Mouse (Mus musculus): Measurements from ENCODE around the gene Rgs6. TPM values are rescaled to one million over a fixed set of nuclear protein-coding genes. Genes with fewer than 3 reads are reported as not detected.

The Rgs6 gene
- polyA plus RNA-seq, 1 experiment from 2014 or later = 8.6 TPM

DNA sequence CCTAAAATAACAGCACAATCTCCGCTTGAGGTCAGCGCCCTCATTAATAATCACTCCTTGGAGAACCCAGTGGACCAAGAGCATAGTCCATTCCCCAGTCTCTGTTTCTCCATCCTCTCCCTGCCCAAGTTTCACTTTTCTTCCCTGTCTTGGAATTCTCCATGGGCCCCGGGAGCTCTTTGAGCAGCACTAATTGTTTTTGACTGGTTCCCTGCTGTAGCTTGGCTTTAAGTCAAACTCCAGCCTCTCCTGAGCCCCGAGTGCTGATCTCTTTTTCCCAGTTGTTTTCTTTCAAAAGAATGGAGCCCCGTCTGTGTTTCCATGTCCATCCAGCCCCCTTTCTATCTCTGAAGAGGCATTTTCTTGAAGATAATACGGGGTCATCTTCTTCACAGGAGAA lies 12.3 kb downstream of the Rgs6 start:
- Histone ChIP-seq H3K4me2 (no peak overlapping the region), H3K9me3 (no peaks in the 10 kb centered on the region), H3K27ac (replicated peaks) (no peak overlapping the region), H3K9ac (no peak overlapping the region), H3K4me1 (replicated peaks) (no peaks in the 10 kb centered on the region), H3K36me3 (no peaks in the 10 kb centered on the region), H3K27me3 (no peaks in the 10 kb centered on the region), H3K4me3 (no peak overlapping the region)
- 41% methylated on average over 6 of the region's 6 CpGs for WGBS
- ATAC-seq (ENCODE audit: low FRiP score, low read depth) = no peak

DNA sequence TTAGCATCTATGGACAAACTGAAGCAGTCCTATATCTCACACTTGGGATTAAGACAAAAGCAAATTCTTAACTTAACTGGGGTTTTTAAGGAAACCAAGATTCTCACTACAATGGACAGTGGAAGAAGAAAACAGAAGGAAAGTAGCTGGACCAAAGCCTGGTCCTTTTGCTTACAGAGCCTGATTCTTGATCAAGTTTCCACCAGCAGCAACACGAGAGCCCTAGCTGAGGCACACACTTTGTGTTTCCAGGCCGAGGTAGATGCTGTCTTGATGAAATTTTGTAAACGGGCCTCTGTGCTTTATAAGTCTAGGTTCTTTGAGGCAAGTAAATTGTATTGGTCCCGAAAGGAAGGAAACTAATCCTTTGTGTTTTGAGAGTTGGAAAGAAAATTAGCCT lies 14.7 kb downstream of the Rgs6 start:
- no peak overlapping the region for H3K9ac ChIP-seq
- H3K36me3 ChIP-seq = no peaks in the 10 kb centered on the region
- no peaks in the 10 kb centered on the region for H3K9me3 ChIP-seq
- H3K4me3 ChIP-seq = no peak overlapping the region
- H3K27ac ChIP-seq (replicated peaks) = no peak overlapping the region
- no peak overlapping the region for H3K4me2 ChIP-seq
- 66% methylated on average over 4 of the region's 4 CpGs for WGBS
- H3K27me3 ChIP-seq = no peaks in the 10 kb centered on the region
- H3K4me1 ChIP-seq (replicated peaks) = no peaks in the 10 kb centered on the region
- no peak for ATAC-seq (ENCODE audit: low FRiP score, low read depth)

DNA sequence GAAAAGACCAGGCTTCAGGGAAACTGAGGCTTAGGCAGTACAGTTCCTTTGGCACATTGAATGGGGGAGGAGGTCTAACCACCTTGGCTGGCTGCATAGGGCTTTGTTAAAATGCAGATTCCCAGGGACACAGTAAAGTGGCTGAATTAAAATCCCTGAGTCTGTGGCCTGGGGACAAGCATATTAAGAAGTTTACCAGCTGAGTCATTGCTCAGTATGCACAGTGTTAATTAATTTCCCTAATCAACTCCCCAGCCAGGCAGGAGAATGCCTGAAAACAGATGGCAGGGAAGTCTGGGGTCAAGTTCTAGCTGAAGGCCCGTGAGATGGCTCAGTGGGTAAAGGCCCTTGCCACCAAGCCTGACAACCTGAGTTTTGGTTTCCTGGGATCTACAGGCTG lies 15.2 kb downstream of the Rgs6 start:
- Histone ChIP-seq H3K4me3 (no peak overlapping the region), H3K4me2 (no peak overlapping the region), H3K9ac (no peak overlapping the region), H3K4me1 (replicated peaks) (no peaks in the 10 kb centered on the region), H3K27me3 (no peaks in the 10 kb centered on the region), H3K27ac (replicated peaks) (no peak overlapping the region), H3K9me3 (no peaks in the 10 kb centered on the region), H3K36me3 (no peaks in the 10 kb centered on the region)
- 31% methylated on average over 1 of the region's 1 CpGs for WGBS
- no peak for ATAC-seq (ENCODE audit: low FRiP score, low read depth)

DNA sequence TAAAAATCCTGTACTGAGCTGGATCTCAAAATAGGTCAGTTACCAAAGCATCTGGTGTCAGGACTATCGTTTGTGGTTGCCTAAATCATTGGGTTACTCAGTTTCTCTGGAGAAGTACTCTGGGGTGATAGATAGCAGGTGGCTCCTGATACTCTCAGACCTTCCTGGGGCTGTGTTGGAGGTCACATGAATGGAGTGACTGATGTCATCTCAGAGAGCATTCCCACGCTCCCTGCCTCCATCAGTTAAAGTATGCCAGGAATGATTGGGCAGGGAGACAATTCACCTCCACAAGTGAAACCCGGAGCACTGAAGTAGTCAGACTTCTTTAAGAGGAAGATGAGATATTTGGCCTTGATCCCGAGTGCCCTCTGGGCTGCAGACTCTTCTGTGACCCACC lies 15.9 kb downstream of the Rgs6 start:
- 80% methylated on average over 4 of the region's 4 CpGs for WGBS
- Histone ChIP-seq H3K4me2 (no peak overlapping the region), H3K9ac (no peak overlapping the region), H3K9me3 (no peaks in the 10 kb centered on the region), H3K27ac (replicated peaks) (no peak overlapping the region), H3K27me3 (no peaks in the 10 kb centered on the region), H3K4me3 (no peak overlapping the region), H3K36me3 (no peaks in the 10 kb centered on the region), H3K4me1 (replicated peaks) (no peaks in the 10 kb centered on the region)
- no peak for ATAC-seq (ENCODE audit: low FRiP score, low read depth)

DNA sequence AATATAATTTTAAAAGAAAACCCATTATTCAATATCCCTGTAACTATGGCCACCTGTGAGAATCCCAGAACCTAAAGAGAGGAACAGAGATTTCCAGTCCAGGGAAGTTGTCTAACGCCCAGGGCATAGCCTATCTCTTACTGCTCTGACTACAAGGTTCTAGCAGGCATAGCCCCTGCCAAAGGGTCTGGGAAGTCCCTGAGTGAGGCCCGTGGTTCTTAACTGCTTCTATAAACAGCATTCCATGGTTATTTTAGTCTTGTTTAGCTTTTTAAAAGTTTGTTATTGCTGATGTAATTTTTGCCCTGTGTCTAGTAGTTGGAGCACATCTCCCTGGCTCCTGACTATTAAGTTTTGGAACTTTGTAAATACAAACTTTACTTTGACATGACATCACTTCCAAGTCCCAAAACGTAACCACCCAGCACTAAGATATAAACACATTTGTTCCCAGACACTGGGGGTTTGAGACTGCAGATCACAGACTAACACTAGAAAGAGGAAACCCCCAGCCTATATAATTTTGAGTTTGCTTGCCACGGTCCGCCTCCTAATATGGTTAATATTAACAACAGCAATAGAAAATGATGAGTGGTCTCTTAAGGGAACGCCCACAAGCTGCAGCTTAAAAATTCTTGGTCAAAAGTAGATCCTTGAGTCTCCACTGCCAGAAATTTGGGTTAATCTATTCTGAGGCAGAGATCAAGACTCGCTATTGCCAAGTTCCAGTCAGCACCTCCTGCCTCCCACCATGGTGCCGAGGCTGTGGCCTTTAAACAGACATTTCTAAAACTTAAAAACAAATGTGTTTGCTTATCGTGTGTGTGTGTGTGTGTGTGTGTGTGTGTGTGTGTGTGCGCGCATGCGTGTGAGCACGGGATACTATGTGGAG lies 24.9 kb downstream of the Rgs6 start:
- Histone ChIP-seq H3K9ac (no peak overlapping the region), H3K9me3 (no peaks in the 10 kb centered on the region), H3K27me3 (peaks cover 11% of the 10 kb centered on the region), H3K4me2 (no peak overlapping the region), H3K27ac (replicated peaks) (no peak overlapping the region), H3K36me3 (no peaks in the 10 kb centered on the region), H3K4me3 (no peak overlapping the region), H3K4me1 (replicated peaks) (peaks cover 11% of the 10 kb centered on the region)
- WGBS = 89% methylated on average over 13 of the region's 13 CpGs
- no peak for ATAC-seq (ENCODE audit: low FRiP score, low read depth)

DNA sequence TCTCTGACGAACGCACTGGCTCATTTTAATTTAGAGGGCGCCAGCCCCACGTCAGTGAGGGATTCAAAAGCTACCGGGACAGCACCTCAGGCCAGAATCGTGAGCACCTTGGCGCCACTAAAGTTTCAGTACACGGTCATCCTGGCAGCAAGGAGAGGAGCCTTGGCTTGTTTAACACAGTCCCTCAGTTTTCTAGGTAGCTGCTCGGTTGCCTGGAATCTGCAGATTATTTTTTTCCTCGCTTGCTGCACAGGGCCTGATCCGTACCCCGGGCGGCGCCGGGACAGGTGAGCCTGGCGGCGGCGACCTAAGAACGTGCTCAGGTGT lies 28.4 kb downstream of the Rgs6 start:
- Histone ChIP-seq H3K9ac (peak overlapping the region; percentile 44), H3K27me3 (peaks cover 28% of the 10 kb centered on the region), H3K9me3 (no peaks in the 10 kb centered on the region), H3K4me2 (peak overlapping the region; percentile 77), H3K4me1 (replicated peaks) (peaks cover 11% of the 10 kb centered on the region), H3K27ac (replicated peaks) (no peak overlapping the region), H3K4me3 (peak overlapping the region; percentile 53), H3K36me3 (no peaks in the 10 kb centered on the region)
- WGBS = 2% methylated on average over 19 of the region's 19 CpGs
- no peak; the same call in none of the 2 replicates for ATAC-seq (ENCODE audit: low FRiP score, low read depth)

DNA sequence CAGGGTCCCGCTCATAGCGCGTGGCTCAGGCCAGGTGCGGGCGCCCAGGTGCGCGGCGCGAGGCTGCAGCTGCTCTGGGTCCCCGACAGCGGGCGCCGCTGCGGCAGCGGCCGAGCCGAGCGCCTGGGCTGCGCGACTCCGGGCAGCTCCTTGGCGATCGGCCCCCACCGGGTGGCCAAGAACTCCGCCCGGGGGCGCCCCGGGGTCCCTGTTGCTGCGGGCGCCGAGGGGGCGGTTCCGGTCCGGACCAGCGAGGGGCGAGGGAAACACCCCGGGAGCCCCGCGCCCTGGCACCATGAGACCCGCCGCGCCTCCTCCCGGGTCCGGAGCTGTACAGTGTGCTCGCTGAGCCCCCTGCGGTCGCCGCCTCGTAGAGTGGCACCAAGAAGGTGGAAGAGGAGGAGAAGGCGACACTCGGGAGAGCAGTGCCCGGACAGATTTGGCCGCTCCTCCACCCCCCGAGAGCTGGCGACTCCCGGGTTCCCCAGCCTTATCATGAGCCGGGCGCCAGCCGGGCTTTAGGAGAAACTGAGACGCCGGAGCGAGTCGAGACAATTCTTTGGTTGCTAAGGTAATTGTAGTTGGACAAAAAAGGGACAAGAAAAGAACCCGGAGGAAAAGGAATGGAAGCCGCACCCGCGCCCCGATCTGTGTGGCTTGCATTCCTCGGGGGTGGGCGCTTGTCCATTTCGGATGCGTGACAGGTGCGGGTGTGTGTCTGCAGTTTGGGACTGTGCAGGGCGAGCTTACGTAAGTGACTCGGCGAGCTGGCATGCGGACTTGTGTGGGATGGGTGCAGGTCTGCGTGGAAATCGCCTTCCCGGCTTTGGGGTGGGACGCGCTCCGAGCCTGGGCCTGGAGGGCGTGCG lies 29.0 kb downstream of the Rgs6 start:
- H3K9me3 ChIP-seq = no peaks in the 10 kb centered on the region
- no peaks in the 10 kb centered on the region for H3K36me3 ChIP-seq
- no peak overlapping the region for H3K27ac ChIP-seq (replicated peaks)
- H3K4me1 ChIP-seq (replicated peaks) = peaks cover 11% of the 10 kb centered on the region
- peak overlapping the region; percentile 77 for H3K4me2 ChIP-seq
- under 1% methylated on average over 86 of the region's 86 CpGs for WGBS
- peak overlapping the region; percentile 44 for H3K9ac ChIP-seq
- peaks cover 29% of the 10 kb centered on the region for H3K27me3 ChIP-seq
- peak; percentile 87 for ATAC-seq (ENCODE audit: low FRiP score, low read depth)
- H3K4me3 ChIP-seq = peak overlapping the region; percentile 53

DNA sequence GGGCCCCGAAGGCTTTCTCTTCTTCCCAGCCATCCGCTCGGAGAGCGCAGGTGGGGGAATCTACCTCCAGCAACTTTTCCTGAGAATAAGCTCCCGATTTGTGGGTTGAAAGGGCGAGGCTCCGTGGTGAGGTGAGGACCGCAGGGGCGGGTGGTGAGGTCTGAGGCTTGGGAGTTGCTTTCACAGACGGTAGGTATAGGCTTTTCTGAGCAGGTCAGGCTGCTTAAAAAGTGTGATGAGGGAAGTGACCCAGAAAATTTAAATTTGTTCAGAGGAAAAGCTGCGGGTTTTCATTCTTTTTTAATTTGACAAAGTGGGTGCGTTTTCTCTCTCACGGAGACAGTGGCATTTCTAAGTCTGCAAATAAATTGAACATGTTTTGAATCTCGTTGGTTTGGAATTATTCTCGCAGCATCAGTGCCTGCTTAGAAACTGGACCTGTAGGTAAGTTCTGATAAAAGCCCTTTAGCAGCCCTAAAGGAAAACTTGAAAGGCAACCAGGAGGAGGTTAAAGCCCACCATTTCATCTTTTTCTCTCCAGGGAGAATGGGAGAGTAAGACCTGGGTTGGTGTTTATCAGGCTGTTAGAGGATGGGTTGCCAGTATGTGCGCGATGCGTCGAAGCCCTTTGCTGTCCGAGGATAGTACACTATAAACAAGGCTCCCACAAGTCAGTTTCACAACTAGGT lies 29.7 kb downstream of the Rgs6 start:
- Histone ChIP-seq H3K9me3 (no peaks in the 10 kb centered on the region), H3K27me3 (peaks cover 29% of the 10 kb centered on the region), H3K4me3 (peak overlapping the region; percentile 53), H3K4me1 (replicated peaks) (peaks cover 11% of the 10 kb centered on the region), H3K4me2 (peak overlapping the region; percentile 77), H3K36me3 (no peaks in the 10 kb centered on the region), H3K9ac (peak overlapping the region; percentile 44), H3K27ac (replicated peaks) (no peak overlapping the region)
- WGBS = 20% methylated on average over 20 of the region's 20 CpGs
- ATAC-seq (ENCODE audit: low FRiP score, low read depth) = no peak

DNA sequence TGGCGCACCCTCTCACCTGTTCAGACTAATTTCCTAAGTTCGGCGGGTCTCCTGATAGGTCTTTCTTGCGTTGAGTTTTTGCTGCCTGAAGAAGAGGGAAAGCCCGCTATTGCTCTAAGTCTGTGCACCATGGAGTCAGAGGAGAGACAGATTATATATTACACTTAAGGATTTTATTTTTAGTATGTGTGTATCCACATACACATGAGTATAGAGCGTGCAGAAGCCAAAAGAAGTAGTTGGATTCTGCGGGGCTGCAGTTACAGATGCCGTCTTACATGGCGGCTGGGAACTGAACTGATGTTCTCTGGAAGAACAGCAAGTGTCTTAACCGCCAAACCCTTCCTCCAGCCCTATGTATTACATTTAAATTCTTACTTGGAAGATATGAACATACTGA lies 52.3 kb downstream of the Rgs6 start:
- H3K27ac ChIP-seq (replicated peaks) = no peak overlapping the region
- no peaks in the 10 kb centered on the region for H3K4me1 ChIP-seq (replicated peaks)
- no peak overlapping the region for H3K9ac ChIP-seq
- H3K9me3 ChIP-seq = no peaks in the 10 kb centered on the region
- H3K27me3 ChIP-seq = no peaks in the 10 kb centered on the region
- H3K4me3 ChIP-seq = no peak overlapping the region
- ATAC-seq (ENCODE audit: low FRiP score, low read depth) = no peak
- H3K36me3 ChIP-seq = no peaks in the 10 kb centered on the region
- no peak overlapping the region for H3K4me2 ChIP-seq
- WGBS = 94% methylated on average over 10 of the region's 10 CpGs

DNA sequence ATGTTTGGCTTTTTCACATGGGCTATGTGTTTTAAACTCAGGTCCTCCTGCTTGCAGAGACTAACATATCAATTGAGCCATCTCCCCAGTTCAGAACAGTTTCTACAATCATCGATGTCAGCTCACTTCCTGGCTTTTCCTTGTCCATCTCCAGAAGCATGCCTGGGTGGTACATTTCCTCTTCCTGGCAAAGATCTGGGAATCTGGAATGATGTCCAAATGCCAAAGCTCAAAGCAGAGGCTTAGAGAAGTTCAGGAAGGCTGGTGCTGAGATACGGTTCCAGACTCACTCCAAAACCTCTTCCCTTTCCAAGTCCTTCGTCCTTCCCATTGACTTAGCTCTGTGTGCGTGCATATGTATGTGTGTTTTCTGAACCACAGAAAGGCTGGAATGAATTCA lies 59.8 kb downstream of the Rgs6 start:
- no peak overlapping the region for H3K4me2 ChIP-seq
- H3K27ac ChIP-seq (replicated peaks) = no peak overlapping the region
- no peak overlapping the region for H3K4me3 ChIP-seq
- H3K9me3 ChIP-seq = no peaks in the 10 kb centered on the region
- 94% methylated on average over 4 of the region's 4 CpGs for WGBS
- no peak overlapping the region for H3K9ac ChIP-seq
- no peaks in the 10 kb centered on the region for H3K27me3 ChIP-seq
- no peak for ATAC-seq (ENCODE audit: low FRiP score, low read depth)
- H3K4me1 ChIP-seq (replicated peaks) = no peaks in the 10 kb centered on the region
- H3K36me3 ChIP-seq = no peaks in the 10 kb centered on the region

DNA sequence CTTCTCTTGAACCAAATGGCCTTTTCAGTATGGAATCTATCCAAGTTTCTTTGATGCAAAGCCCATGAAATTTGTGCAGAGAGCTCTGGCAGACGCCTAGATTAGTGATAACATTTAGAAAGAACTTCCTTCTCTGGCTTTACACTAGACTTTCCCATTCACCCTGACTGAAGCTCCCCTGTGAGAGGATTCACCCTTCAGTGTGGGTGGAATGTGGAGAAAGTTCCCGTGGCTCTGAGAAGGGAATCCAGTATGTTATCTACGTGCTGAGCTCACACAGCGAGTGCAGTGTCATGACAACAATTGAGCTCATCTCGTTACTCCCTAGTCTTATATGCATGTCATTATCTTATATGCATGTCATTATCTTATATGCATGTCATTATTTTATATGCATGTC lies 61.9 kb downstream of the Rgs6 start:
- WGBS = 54% methylated on average over 5 of the region's 5 CpGs
- no peak for ATAC-seq (ENCODE audit: low FRiP score, low read depth)

DNA sequence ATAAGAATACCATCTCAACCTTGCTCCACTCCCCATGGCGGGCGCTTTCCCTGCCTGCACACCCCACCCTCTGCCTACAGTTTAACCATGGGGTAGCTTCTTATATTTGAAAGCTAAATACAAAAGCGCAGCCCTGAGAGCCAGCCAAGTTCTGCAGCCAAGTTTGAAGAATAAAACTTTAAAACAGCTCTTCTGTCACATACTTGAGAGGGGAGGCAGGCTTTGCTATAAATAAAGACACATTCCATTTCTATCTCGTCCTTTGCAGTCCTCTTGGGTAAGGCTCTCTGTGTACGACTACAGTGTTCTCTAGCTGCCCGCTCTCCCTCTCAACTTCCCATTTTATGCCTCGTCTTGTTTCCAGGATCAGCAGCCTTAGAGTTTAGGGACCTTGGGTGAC lies 76.5 kb downstream of the Rgs6 start:
- no peak overlapping the region for H3K27ac ChIP-seq (replicated peaks)
- no peaks in the 10 kb centered on the region for H3K36me3 ChIP-seq
- no peak overlapping the region for H3K4me3 ChIP-seq
- no peak overlapping the region for H3K4me2 ChIP-seq
- ATAC-seq (ENCODE audit: low FRiP score, low read depth) = no peak
- H3K9me3 ChIP-seq = no peaks in the 10 kb centered on the region
- no peaks in the 10 kb centered on the region for H3K4me1 ChIP-seq (replicated peaks)
- no peak overlapping the region for H3K9ac ChIP-seq
- H3K27me3 ChIP-seq = no peaks in the 10 kb centered on the region
- 68% methylated on average over 7 of the region's 7 CpGs for WGBS

More for the DNA sequence above, 61.9 kb downstream of the Rgs6 start:
- no peaks in the 10 kb centered on the region for H3K4me1 ChIP-seq (replicated peaks)
- no peak overlapping the region for H3K27ac ChIP-seq (replicated peaks)
- H3K4me2 ChIP-seq = no peak overlapping the region
- no peak overlapping the region for H3K4me3 ChIP-seq
- H3K9me3 ChIP-seq = no peaks in the 10 kb centered on the region
- no peak overlapping the region for H3K9ac ChIP-seq
- no peaks in the 10 kb centered on the region for H3K36me3 ChIP-seq
- H3K27me3 ChIP-seq = no peaks in the 10 kb centered on the region
